Mouse (Mus musculus): ENCODE measurements at regions not wholly inside any gene's neighbourhood (a gene's known extent, or its start where the extent isn't known, plus 50 kb on each side); places are given as distances from the start of the nearest gene placed in this dataset.

GRCm38 (mm10) chr16:76101773-76102172, 79.7 kb upstream of the Samsn1 start:
- ATAC-seq (replicated peaks; ENCODE audit: insufficient number of reproducible peaks, low FRiP score, low TSS enrichment, poor library complexity, severe bottlenecking), result no peak

- no peak for ATAC-seq (replicated peaks; ENCODE audit: insufficient number of reproducible peaks, low FRiP score, low TSS enrichment, poor library complexity, severe bottlenecking)
Measured at GRCm38 (mm10) chr16:76097808-76098207, 75.7 kb upstream of the Samsn1 start.

GRCm38 (mm10) chr16:76096363-76096762, 74.3 kb upstream of the Samsn1 start:
- ATAC-seq (replicated peaks; ENCODE audit: insufficient number of reproducible peaks, low FRiP score, low TSS enrichment, poor library complexity, severe bottlenecking), result no peak

GRCm38 (mm10) chr16:76085363-76085762, 63.3 kb upstream of the Samsn1 start:
- ATAC-seq (replicated peaks; ENCODE audit: insufficient number of reproducible peaks, low FRiP score, low TSS enrichment, poor library complexity, severe bottlenecking), result no peak

- ATAC-seq (replicated peaks; ENCODE audit: insufficient number of reproducible peaks, low FRiP score, low TSS enrichment, poor library complexity, severe bottlenecking), result no peak
Measured at GRCm38 (mm10) chr16:76082465-76082864, 60.4 kb upstream of the Samsn1 start.

- no peak for ATAC-seq (replicated peaks; ENCODE audit: insufficient number of reproducible peaks, low FRiP score, low TSS enrichment, poor library complexity, severe bottlenecking)
Measured at GRCm38 (mm10) chr16:76079761-76080502, 57.9 kb upstream of the Samsn1 start.

- ATAC-seq (replicated peaks; ENCODE audit: insufficient number of reproducible peaks, low FRiP score, low TSS enrichment, poor library complexity, severe bottlenecking), result no peak
Measured at GRCm38 (mm10) chr16:76078219-76078618, 56.1 kb upstream of the Samsn1 start.

- ATAC-seq (replicated peaks; ENCODE audit: insufficient number of reproducible peaks, low FRiP score, low TSS enrichment, poor library complexity, severe bottlenecking), result no peak
Measured at GRCm38 (mm10) chr16:76076231-76076630, 54.1 kb upstream of the Samsn1 start.
